Mouse (Mus musculus) mouse embryonic stem cell (cell line): ENCODE measurements around the gene Rgs14.

Source experiments
- in situ Hi-C, 2 experiments: fragments of 300-500 bp; cut with MboI; formaldehyde crosslinking; loops; 1 replicate in 1 of 2; 3 replicates in 1 of 2; pipeline ENCODE4 v1.14.3; 2019 to 2020; ENCODE audit warnings: low sequenced_read_pairs in 2 of 2, low pct_unique_long_range_greater_than_20kb in 1 of 2, mixed read lengths in 1 of 2; ENCODE audit not compliant: unreplicated experiment in 1 of 2

Rgs14 gene

DNA sequence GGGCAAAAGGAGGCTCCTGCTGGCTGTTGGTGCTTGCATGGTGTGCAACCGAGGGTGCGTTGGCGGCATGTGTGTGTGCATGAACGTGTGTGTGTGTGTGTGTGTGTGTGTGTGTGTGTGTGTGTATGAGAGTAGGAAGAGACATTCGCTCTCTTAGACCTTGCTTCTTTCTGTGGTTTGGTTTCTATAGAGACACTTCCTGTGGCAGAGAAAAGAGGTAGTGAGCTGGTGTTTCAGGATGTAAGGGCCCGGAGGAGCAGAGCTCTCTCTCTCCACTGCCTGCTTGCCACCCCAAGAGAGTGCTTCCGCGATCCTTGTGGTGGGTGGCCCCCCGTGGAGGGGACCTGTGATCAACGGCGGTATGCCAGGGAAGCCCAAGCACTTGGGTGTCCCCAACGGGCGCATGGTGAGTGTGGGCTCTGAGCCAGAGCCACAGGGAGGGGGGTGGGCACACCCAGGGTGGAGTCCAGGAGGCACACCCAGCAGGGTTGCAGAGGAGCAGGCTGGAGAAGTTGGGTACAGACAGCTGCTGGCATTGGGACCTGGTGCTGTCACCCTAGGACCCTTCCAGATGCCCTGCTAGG, at the start of gene Rgs14:
Gene Rgs14 (plus strand): TSS at position 202 of the 584 bp plus-strand sequence.
- in situ Hi-C loops: no loop called here

GRCm38 (mm10) chr13:55319931-55320533, 49.5 kb upstream of the Rgs14 start, which contains the start of gene Prelid1:
TSS of gene Prelid1 (plus strand) at chr13:55320500.
- in situ Hi-C loops: no loop called here

GRCm38 (mm10) chr13:55321434-55322129, 48.0 kb upstream of the Rgs14 start, which contains the start of gene Rab24:
TSS of gene Rab24 (minus strand) at chr13:55321946.
- in situ Hi-C loops: no loop called here

GRCm38 (mm10) chr13:55322130-55322825, 47.3 kb upstream of the Rgs14 start:
- in situ Hi-C loops: no loop called here

- in situ Hi-C loops: no loop called here
Measured at GRCm38 (mm10) chr13:55325596-55325995, 43.9 kb upstream of the Rgs14 start.

DNA sequence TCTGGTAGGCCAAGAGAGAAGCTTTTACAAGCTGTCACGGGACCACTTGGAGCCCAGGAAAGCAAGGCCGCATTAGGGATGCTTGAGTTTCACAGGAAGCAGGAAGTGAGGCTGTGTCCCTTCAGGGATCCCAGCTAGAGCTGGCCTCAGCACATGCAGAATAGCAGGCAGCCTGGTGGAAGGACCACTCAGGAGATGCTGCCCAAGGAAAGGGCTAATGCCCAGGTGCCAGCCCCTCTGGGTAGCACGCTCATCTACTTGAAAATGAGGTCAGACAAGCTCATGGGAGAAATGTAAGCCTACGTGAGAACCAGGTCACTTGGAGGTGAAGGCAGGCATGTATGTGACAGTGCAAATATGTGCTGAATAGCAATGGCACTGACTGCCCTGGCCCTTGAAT, 42.4 kb upstream of the Rgs14 start:
- in situ Hi-C loops: no loop called here

- in situ Hi-C loops: no loop called here
Measured at GRCm38 (mm10) chr13:55327633-55328032, 41.9 kb upstream of the Rgs14 start.

DNA sequence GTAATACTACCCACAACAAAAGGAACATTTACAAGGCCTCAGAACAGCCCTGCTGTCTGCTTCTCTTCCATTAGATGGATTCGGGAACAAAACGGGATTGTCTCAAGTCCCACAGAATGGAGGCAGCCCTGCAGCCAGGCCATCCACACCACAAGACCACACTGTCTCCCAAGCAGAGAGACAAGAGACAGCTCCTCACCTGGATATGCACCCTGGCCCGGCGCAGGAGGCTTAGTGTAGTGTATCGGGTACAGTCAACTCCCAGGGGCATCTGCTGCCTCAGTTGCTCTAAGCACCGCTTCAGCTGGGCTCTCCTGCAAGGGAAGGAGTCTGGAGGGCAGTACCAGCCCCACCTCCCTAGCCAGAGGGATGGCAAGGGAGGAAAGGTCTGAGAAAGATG, 41.4 kb upstream of the Rgs14 start:
- in situ Hi-C loops: no loop called here

GRCm38 (mm10) chr13:55328641-55329040, 40.9 kb upstream of the Rgs14 start:
- in situ Hi-C loops: no loop called here

DNA sequence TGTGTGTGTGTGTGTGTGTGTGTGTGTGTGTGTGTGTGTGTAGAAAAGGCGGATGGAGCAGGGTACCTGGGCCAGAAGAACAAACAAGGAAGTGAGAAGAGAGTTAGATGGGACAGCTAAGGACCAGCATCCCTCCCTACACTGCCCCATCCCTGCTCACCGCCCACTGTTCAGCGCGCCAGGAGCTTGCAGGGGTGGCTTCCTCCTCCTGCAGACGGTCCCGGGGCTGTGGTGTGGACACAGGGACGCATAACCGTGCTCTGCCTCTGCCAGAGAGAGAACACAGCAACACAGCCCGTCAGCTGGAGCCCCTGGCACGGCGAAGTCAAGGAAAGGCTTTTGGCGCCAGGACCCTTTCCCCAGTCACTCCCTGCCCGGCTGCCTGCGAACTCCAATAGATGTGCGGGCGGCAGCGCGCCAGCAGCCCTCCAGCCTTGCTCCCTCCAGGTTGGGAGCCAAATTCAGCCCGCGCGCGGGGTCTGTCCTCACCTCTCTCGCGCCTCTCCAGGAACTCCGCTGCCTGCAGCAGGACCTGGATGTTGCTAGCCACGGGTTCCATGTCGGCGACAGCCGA, 40.3 kb upstream of the Rgs14 start:
- in situ Hi-C loops: no loop called here

DNA sequence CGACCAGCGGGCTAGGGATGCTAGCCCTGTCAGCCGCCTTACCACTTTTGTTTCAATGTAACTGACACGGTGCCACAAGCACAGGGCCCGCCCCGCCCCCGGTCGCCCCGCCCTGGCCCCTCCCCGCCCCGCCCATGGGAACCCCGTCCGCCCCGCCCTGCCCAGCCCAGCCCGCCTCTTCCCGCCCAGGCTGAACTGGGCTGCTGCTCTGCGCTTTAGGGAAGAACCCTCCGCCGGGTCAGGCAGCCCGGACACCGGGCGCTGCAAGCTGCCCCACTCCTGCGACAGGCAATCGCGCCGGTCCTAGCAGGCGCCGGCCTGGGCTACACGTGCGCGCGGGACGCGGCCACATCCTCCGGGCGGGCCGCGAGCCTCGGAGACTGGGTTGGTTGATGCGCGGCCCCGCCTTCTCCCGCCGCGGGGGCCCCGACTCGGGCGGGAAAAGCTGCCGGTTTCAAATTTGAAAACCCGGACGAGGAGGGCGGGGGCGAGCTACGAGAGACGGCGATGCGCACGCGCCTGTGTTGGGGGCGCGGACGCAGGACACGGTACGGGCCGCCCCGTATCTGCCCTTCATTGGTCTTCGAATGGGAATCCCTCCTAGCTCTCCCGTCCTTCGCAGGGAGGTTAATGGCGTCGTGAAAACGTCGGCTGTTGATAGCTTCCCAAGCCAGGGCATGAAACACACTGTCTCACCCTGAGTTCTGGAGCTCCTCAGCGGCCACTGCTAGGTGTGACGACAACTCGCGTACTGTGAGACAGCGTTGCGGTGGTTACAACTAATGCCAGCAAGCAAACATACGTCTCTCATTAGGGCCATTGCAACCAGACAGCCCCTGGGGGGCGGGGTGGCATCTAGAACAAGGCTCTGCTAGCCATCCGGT, 39.6 kb upstream of the Rgs14 start, which contains the start of gene Mxd3:
Gene Mxd3 (minus strand): TSS at position 141 of the 884 bp plus-strand sequence.
- in situ Hi-C loops: no loop called here

DNA sequence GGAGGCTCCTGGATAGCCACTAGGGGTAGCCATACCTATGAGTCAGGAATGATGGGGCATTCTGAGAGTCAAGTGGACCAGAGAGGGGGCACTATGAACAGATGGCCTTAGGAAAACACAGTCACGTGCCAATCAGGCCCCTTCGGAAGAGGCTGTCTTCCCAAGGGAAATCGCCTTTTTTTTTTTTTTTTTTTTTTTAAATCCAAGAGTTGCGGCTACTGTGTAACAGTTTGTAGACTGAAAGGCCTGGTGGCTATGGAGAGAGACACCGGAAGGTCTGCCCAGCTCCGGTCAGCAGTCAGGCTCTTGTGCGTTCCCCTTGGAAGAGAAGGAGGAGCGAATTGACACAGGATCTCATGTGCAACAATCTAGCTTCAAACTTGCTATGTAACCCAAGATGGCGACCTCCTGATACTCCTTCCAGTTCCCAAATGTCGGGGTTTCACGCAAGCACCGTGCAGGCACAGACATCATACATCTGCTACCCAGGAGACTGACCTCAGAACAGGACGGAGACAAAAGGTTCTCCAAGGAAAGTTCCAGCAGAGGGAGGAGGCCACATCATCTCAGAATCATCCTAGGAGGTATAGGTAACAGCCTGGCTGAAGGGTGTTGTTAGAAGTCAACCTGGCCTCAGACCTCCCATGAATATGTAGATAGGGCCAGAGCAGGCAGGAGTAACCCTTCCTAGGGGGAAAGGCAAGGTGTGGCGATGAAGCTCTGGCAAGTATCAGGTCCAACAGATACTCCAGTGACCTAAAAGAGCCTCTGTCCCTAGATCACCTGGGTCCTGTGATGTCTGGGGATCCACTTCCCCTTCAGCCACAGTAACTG, 38.7 kb upstream of the Rgs14 start:
- in situ Hi-C loops: no loop called here

GRCm38 (mm10) chr13:55332331-55332730, 37.2 kb upstream of the Rgs14 start:
- in situ Hi-C loops: no loop called here

GRCm38 (mm10) chr13:55335701-55336100, 33.8 kb upstream of the Rgs14 start:
- in situ Hi-C loops: no loop called here

GRCm38 (mm10) chr13:55337341-55337975, 32.1 kb upstream of the Rgs14 start:
- in situ Hi-C loops: no loop called here

DNA sequence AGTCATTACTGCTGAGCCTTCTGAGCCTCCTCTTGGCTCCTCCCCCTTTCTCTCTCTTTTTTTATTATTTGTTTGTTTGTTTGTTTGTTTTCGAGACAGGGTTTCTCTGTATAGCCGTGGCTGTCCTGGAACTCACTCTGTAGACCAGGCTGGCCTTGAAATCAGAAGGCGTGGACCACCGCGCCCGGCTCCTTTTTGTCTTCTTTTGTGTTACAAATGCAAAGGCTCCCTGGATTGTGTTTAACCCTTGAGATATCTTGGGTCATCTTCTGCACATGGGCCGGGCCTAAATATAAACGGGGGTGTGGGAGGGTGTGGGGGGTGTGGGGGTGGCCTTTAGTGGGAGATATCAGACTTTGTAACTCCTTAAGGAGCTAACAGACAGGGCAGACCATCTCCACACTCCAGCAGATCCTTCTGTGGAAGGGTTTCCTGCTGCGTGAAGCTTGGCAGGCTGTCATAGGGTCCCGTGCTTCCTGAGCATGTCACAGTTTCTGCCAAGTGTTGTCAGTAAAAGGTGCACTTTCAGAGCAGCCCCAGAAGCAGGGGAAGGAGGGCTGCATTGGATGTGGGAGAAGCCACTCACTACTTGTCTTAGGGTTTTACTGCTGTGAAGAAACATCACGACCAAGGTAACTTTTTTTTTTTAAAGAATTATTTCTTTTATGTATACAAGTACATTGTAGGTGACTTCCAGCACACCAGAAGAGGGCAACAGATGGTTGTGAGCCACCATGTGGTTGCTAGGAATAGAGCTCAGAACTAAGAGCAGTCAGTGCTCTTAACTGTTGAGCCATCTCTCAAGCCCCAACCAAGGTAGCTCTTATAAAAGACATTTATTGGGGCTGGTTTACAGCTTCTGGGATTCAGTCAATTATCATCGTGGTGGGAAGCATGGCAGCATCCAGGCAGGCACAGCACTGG, 31.1 kb upstream of the Rgs14 start:
- in situ Hi-C loops: no loop called here
